Mouse (Mus musculus) CH12.LX (cell line): ENCODE measurements around the gene Hoxa13. TPM values are rescaled to one million over a fixed set of nuclear protein-coding genes. Genes with fewer than 3 reads are reported as not detected.

Experiments
- DNase-seq: peaks from one replicate; pipeline ENCODE4 v3.0.0-alpha.2; 2013; ENCODE audit errors: extremely low read depth
- H3K27ac ChIP-seq: 2 replicates; pipeline ENCODE4 v1.5.1; 2012; ENCODE audit warnings: low read depth, mild to moderate bottlenecking, control low read depth, moderate library complexity; ENCODE audit not compliant: insufficient read depth
- H3K27me3 ChIP-seq: replicated peaks from 2 replicates; pipeline ENCODE3; 2012; ENCODE audit warnings: inconsistent platforms
- H3K36me3 ChIP-seq, 2 experiments: replicated peaks in 1 of 2; 2 replicates each; pipeline versions ENCODE3 to v1.6.1; 2012; ENCODE audit warnings: inconsistent platforms in 1 of 2, low read length in 1 of 2, mild to moderate bottlenecking in 1 of 2, mixed read lengths in 1 of 2, moderate library complexity in 1 of 2; ENCODE audit not compliant: control insufficient read depth in 1 of 2, insufficient read depth in 1 of 2
- H3K4me1 ChIP-seq, 2 experiments: 2 replicates each; pipeline ENCODE4 v1.6.1; 2012; ENCODE audit warnings: inconsistent platforms in 1 of 2, moderate library complexity in 1 of 2; ENCODE audit not compliant: insufficient read depth in 2 of 2, control insufficient read depth in 1 of 2
- H3K4me2 ChIP-seq: 2 replicates; pipeline ENCODE4 v1.6.1; 2012; ENCODE audit warnings: low read depth, mild to moderate bottlenecking, control low read depth; ENCODE audit not compliant: poor library complexity, insufficient read depth, severe bottlenecking
- H3K4me3 ChIP-seq, 3 experiments: fragments of 150-350 bp in 1 of 3; sonication (generic) in 1 of 3; replicated peaks in 1 of 3; 2 replicates each; pipeline versions ENCODE3 to v1.5.1; 2011 to 2012; ENCODE audit warnings: low read depth in 2 of 3, low read length in 2 of 3, mild to moderate bottlenecking in 2 of 3, moderate library complexity in 2 of 3, control low read depth in 1 of 3, improper control_type of control experiment in 1 of 3, inconsistent platforms in 1 of 3, mixed read lengths in 1 of 3; ENCODE audit not compliant: poor library complexity in 1 of 3
- H3K79me2 ChIP-seq: replicated peaks from 2 replicates; pipeline ENCODE4 v1.6.1; 2012; ENCODE audit warnings: mild to moderate bottlenecking, moderate library complexity; ENCODE audit not compliant: control insufficient read depth, poor library complexity, insufficient read depth, severe bottlenecking; ENCODE audit errors: extremely low read depth
- H3K9ac ChIP-seq: 2 replicates; pipeline ENCODE4 v1.6.1; 2012; ENCODE audit warnings: low read depth, mild to moderate bottlenecking, control low read depth, moderate library complexity; ENCODE audit not compliant: insufficient read depth
- H3K9me3 ChIP-seq: replicated peaks from 2 replicates; pipeline ENCODE3; 2012; ENCODE audit warnings: low read length, inconsistent platforms, mixed read lengths
- BHLHE40 ChIP-seq: IDR thresholded peaks from 2 replicates; pipeline ENCODE4 v1.6.1; 2011; ENCODE audit warnings: mild to moderate bottlenecking, low read depth, low read length, improper control_type of control experiment
- CHD1 ChIP-seq: IDR thresholded peaks from 2 replicates; pipeline ENCODE4 v1.6.1; 2012; ENCODE audit warnings: low read depth, low read length, improper control_type of control experiment, inconsistent platforms
- E2F4 ChIP-seq: IDR thresholded peaks from 2 replicates; pipeline ENCODE4 v1.6.1; 2011; ENCODE audit warnings: low read depth, low read length, improper control_type of control experiment; ENCODE audit not compliant: insufficient replicate concordance
- EP300 ChIP-seq: IDR thresholded peaks from 2 replicates; pipeline ENCODE4 v1.6.1; 2011; ENCODE audit warnings: low read length, improper control_type of control experiment
- ETS1 ChIP-seq: conservative IDR thresholded peaks from 2 replicates; pipeline ENCODE4 v1.6.1; 2012; ENCODE audit warnings: low read depth, mild to moderate bottlenecking, inconsistent platforms, low read length, improper control_type of control experiment, moderate library complexity
- HCFC1 ChIP-seq: IDR thresholded peaks from 2 replicates; pipeline ENCODE4 v1.6.1; 2012; ENCODE audit warnings: low read depth, mild to moderate bottlenecking, inconsistent platforms, low read length, improper control_type of control experiment
- JUN ChIP-seq: IDR thresholded peaks from 2 replicates; pipeline ENCODE4 v1.6.1; 2011; ENCODE audit warnings: low read depth, mild to moderate bottlenecking, low read length, improper control_type of control experiment, moderate library complexity; ENCODE audit not compliant: insufficient read depth
- JUND ChIP-seq: conservative IDR thresholded peaks from 2 replicates; pipeline ENCODE4 v1.6.1; 2011; ENCODE audit warnings: low read depth, low read length, improper control_type of control experiment
- MAFK ChIP-seq: IDR thresholded peaks from 2 replicates; pipeline ENCODE4 v1.6.1; 2011; ENCODE audit warnings: low read length, improper control_type of control experiment; ENCODE audit not compliant: insufficient replicate concordance
- MAZ ChIP-seq: IDR thresholded peaks from 2 replicates; pipeline ENCODE4 v1.6.1; 2012; ENCODE audit warnings: low read depth, mild to moderate bottlenecking, inconsistent platforms, low read length, improper control_type of control experiment, moderate library complexity
- MEF2A ChIP-seq: IDR thresholded peaks from 2 replicates; pipeline ENCODE4 v1.6.1; 2014; ENCODE audit warnings: low read depth, mild to moderate bottlenecking, inconsistent platforms, low read length, improper control_type of control experiment, borderline replicate concordance
- NRF1 ChIP-seq: IDR thresholded peaks from 2 replicates; pipeline ENCODE4 v1.6.1; 2014; ENCODE audit warnings: low read depth, mild to moderate bottlenecking, inconsistent platforms, low read length, improper control_type of control experiment, moderate library complexity
- SIN3A ChIP-seq: IDR thresholded peaks from 2 replicates; pipeline ENCODE4 v1.6.1; 2012; ENCODE audit warnings: low read length, improper control_type of control experiment, inconsistent platforms
- SMC3 ChIP-seq: IDR thresholded peaks from 2 replicates; pipeline ENCODE4 v1.6.1; 2011; ENCODE audit warnings: low read depth, low read length, improper control_type of control experiment
- USF2 ChIP-seq: conservative IDR thresholded peaks from 2 replicates; pipeline ENCODE4 v1.6.1; 2011; ENCODE audit warnings: low read depth, low read length, improper control_type of control experiment
- ZC3H11A ChIP-seq: IDR thresholded peaks from 2 replicates; pipeline ENCODE4 v1.6.1; 2012; ENCODE audit warnings: low read depth, mild to moderate bottlenecking, inconsistent platforms, low read length, improper control_type of control experiment
- dilution Hi-C: fragments of 300-500 bp; cut with MboI; formaldehyde crosslinking; loops from 2 replicates; pipeline ENCODE4 v1.14.3; 2020; ENCODE audit warnings: low sequenced_read_pairs; ENCODE audit not compliant: extremely low pct_unique_long_range_greater_than_20kb, extremely low pct_ligation_motif_present
- in situ Hi-C: fragments of 300-500 bp; cut with MboI; formaldehyde crosslinking; loops from 3 replicates; pipeline ENCODE4 v1.14.3; 2019; ENCODE audit warnings: low sequenced_read_pairs, low pct_ligation_motif_present, low pct_unique_long_range_greater_than_20kb, mixed read lengths
- polyA plus RNA-seq: library from polyadenylated mRNA; unstranded; fragments of >175 nt; gene quantifications from 2 replicates; pipeline ENCODE4 v1.2.1, GENCODE M21; 2012; ENCODE audit warnings: low read depth; ENCODE audit not compliant: insufficient read length
- total RNA-seq, 2 experiments: library from RNA; depleted of rRNA; stranded (reverse); fragments of 300-350 nt in 1 of 2; fragments of >200 nt in 1 of 2; gene quantifications; 2 replicates each; pipeline ENCODE4 v1.2.3; 2012 to 2014

Gene Hoxa13
- total and polyA plus RNA-seq, 3 experiments, result 0.17 TPM; not detected in 2

DNA sequence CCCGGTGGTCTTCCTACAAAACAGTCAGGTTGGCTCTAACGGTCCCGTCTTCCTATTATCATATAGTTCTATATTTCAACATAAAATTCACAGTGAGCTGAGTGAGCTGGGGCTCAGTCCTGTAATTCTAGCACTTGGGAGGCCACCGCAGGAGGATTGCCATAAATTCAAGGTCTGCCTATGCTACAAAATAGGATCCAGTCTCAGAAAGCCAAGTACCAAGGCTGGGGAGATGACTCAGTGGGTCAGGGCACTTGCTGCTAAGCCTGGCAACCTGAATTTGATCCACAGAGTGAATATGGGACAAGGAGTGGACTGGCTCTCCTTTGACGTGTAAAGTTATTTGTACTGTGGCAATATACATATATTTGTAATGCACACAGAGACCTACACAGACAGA, 23.2 kb upstream of the Hoxa13 start:
- Histone ChIP-seq H3K9me3 (no peaks in the 10 kb centered on the region), H3K36me3 (no peaks in the 10 kb centered on the region), H3K9ac (no peak overlapping the region)
- TF ChIP-seq ZC3H11A, result no peak
- TF ChIP-seq JUN, result no peak
- TF ChIP-seq NRF1, result no peak
- no peak for TF ChIP-seq MAFK
- no peak for TF ChIP-seq USF2
- TF ChIP-seq BHLHE40, result no peak
- no peak for TF ChIP-seq ETS1
- TF ChIP-seq CHD1, result no peak
- TF ChIP-seq MAZ, result no peak
- no peak for TF ChIP-seq E2F4
- TF ChIP-seq JUND, result no peak
- no peak for TF ChIP-seq SMC3
- no peak for TF ChIP-seq HCFC1
- TF ChIP-seq SIN3A, result no peak
- no peak for TF ChIP-seq MEF2A
- TF ChIP-seq EP300, result no peak
- TF ChIP-seq, all 38 proteins: peak for 0
- in situ Hi-C loops, result loop anchor here (25.0 kb wide), 1 partner anchor 303 kb away; no protein-coding TSS in a partner anchor
- Histone ChIP-seq H3K27me3 (no peaks in the 10 kb centered on the region), H3K4me2 (no peak overlapping the region), H3K27ac (no peak overlapping the region), H3K4me3 (no peak overlapping the region), H3K4me1 (no peaks in the 10 kb centered on the region), H3K79me2 (no peaks in the 10 kb centered on the region)
- no peak for DNase-seq
- dilution Hi-C loops, result no loop called here

DNA sequence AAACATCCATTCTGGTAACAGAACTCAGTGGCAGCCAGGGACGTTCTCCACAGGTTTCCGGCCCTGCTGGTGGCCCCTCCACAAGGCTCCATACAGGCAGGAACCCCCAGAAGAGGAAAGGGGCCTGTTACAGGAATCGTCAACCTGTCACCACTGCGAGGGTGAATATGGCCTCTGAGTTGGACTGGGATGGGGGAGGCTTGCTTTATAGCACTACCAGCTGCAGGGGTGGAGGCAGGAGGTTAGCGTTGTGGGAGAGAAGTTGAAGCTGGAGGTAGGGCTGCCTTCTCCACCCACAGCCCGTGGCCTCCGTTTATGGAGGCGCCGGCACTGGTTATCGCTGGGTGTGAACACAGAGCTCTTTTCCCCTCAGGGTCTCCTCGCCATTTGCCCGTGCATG, 20.4 kb upstream of the Hoxa13 start:
- Histone ChIP-seq H3K27me3 (no peaks in the 10 kb centered on the region), H3K27ac (no peak overlapping the region), H3K4me2 (no peak overlapping the region), H3K4me3 (no peak overlapping the region), H3K9me3 (no peaks in the 10 kb centered on the region), H3K79me2 (no peaks in the 10 kb centered on the region), H3K4me1 (peaks cover 0 to 2% of the 10 kb centered on the region in 2 experiments; a peak in 1 of 4 replicates), H3K9ac (no peak overlapping the region), H3K36me3 (no peaks in the 10 kb centered on the region)
- in situ Hi-C loops, result loop anchor here (25.0 kb wide), 1 partner anchor 306 kb away; no protein-coding TSS in a partner anchor
- dilution Hi-C loops, result no loop called here
- no peak for TF ChIP-seq ETS1
- no peak for DNase-seq
